Mouse (Mus musculus): ENCODE results near the gene Fam102b. TPM values are rescaled to one million over a fixed set of nuclear protein-coding genes. Genes with fewer than 3 reads are reported as not detected.

Fam102b gene
- polyA plus RNA-seq, 1 experiment = 3.7 TPM

DNA sequence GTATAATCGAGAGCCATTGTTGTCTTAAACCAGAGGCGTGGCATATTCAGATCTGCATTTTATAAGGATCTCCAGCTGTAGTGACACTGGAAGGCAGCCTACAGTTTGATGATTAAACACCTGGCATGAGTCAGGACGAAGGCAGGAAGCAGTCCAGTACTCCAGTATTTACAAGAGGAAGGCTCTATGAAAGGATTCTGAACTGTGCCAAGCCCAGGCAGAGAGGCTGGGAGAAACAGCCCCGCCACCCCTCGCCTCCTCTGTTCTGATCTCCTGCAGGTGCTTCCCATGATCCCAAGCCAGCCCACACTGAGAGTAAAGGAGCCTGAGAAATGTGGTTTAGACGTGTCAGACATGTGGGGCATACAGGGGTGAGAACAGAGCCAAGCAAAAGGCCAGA, 3.4 kb upstream of the Fam102b start:
- H3K4me2 ChIP-seq (ENCODE audit: low read depth) = no peak overlapping the region
- H3K79me2 ChIP-seq (ENCODE audit: control insufficient read depth, insufficient read depth) = no peaks in the 10 kb centered on the region
- H3ac ChIP-seq (ENCODE audit: control insufficient read depth, insufficient read length) = no peak overlapping the region
- TF ChIP-seq SRF (IDR thresholded peaks at IDR 0.05; ENCODE audit: control insufficient read depth, insufficient read length, low read depth) = no peak
- TF ChIP-seq E2F4 (IDR thresholded peaks at IDR 0.05; ENCODE audit: insufficient read depth) = no peak
- no peak for TF ChIP-seq TCF3 (IDR thresholded peaks at IDR 0.05; ENCODE audit: insufficient read length, low read depth)
- no peak for TF ChIP-seq USF1 (IDR thresholded peaks at IDR 0.05; ENCODE audit: low read depth)
- no peak for TF ChIP-seq MAX (IDR thresholded peaks at IDR 0.05; ENCODE audit: low read depth)
- TF ChIP-seq MYOG (IDR thresholded peaks at IDR 0.05; ENCODE audit: control insufficient read depth in 1 of 3, insufficient read depth in 1 of 3, insufficient read length in 2 of 3, low read depth in 2 of 3) = no peak
- no peak for TF ChIP-seq CEBPB (IDR thresholded peaks at IDR 0.05; ENCODE audit: insufficient read depth, poor library complexity, severe bottlenecking)
- H3K4me3 ChIP-seq = no peak overlapping the region
- no peaks in the 10 kb centered on the region for H3K27me3 ChIP-seq (ENCODE audit: control insufficient read depth, insufficient read depth, insufficient read length)
- no peaks in the 10 kb centered on the region for H3K36me3 ChIP-seq (ENCODE audit: control insufficient read depth, insufficient read depth)

DNA sequence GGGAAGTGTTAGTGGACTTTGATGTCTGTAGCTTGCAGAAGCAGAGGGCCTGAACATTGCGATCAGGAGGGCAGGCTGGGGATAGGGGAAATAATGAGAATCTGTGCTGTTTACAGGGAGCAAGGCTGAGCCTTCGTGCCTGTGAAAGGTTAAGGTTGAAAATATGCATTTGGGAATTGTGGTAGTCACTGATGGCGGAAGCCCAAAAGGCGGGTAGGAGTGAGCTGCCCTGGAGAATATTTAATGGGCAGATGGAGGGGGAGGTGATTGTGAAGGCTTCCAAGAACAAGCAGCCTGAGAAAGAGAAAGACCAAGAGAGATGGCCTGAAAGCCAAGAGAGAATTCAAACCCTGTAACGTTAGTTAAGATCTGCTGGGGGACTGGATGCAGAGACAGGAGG, 2.3 kb upstream of the Fam102b start:
- TF ChIP-seq POLR2A (IDR thresholded peaks at IDR 0.05; ENCODE audit: insufficient read length, low read depth) = no peak
- TF ChIP-seq REST (IDR thresholded peaks at IDR 0.05; ENCODE audit: insufficient read depth, insufficient read length) = no peak
- TF ChIP-seq MAX (IDR thresholded peaks at IDR 0.05; ENCODE audit: low read depth) = no peak
- Histone ChIP-seq H3K4me2 (ENCODE audit: low read depth) (no peak overlapping the region), H3K27me3 (ENCODE audit: control insufficient read depth, insufficient read depth, insufficient read length) (no peaks in the 10 kb centered on the region), H3K4me3 (no peak overlapping the region), H3K36me3 (ENCODE audit: control insufficient read depth, insufficient read depth) (no peaks in the 10 kb centered on the region), H3K79me2 (ENCODE audit: control insufficient read depth, insufficient read depth) (peaks cover 4% of the 10 kb centered on the region), H3ac (ENCODE audit: control insufficient read depth, insufficient read length) (no peak overlapping the region)

DNA sequence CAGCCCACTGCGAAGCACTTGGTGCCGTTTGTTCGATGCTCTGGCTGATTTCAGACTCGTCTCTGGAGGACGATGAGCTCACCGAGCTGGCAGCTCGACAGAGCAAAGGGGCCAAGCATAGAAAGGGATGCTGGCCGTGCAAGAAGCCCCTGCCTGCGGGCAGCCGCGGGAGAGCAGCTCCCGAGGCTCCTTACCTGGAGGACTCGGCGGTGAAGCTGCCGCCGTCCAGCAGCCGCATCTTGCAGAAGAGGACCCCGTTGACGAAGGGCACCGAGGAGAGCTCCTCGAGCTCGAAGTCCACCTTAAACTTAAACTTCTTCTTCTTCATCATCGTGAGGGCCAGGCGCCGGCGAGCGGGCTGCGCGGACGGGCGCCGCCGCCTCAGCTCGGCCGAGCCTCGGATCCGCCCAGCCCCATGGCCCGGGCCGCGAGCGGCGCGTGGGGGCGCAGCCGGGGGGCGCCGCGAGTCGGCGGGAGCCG, 376 bp downstream of the Fam102b start:
- Histone ChIP-seq H3K4me3 (peak overlapping the region; percentile 60), H3K27me3 (ENCODE audit: control insufficient read depth, insufficient read depth, insufficient read length) (no peaks in the 10 kb centered on the region), H3K79me2 (ENCODE audit: control insufficient read depth, insufficient read depth) (peaks cover 4% of the 10 kb centered on the region), H3ac (ENCODE audit: control insufficient read depth, insufficient read length) (peak overlapping the region; percentile 19), H3K36me3 (ENCODE audit: control insufficient read depth, insufficient read depth) (no peaks in the 10 kb centered on the region), H3K4me2 (ENCODE audit: low read depth) (peak overlapping the region; percentile 87)
- TF ChIP-seq TCF3 (IDR thresholded peaks at IDR 0.05; ENCODE audit: insufficient read length, low read depth) = no peak
- TF ChIP-seq POLR2A (IDR thresholded peaks at IDR 0.05; ENCODE audit: insufficient read length, low read depth) = no peak

GRCm38 (mm10) chr3:109026462-109026990, 881 bp downstream of the Fam102b start:
- no peak for TF ChIP-seq USF1 (IDR thresholded peaks at IDR 0.05; ENCODE audit: low read depth)
- TF ChIP-seq TCF3 (IDR thresholded peaks at IDR 0.05; ENCODE audit: insufficient read length, low read depth) = no peak
- TF ChIP-seq CEBPB (IDR thresholded peaks at IDR 0.05; ENCODE audit: insufficient read depth, poor library complexity, severe bottlenecking) = no peak
- no peak for TF ChIP-seq E2F4 (IDR thresholded peaks at IDR 0.05; ENCODE audit: insufficient read depth)
- no peak for TF ChIP-seq MAX (IDR thresholded peaks at IDR 0.05; ENCODE audit: low read depth)
- no peak for TF ChIP-seq MYOD1 (IDR thresholded peaks at IDR 0.05; ENCODE audit: control insufficient read depth in 1 of 3, insufficient read length in 2 of 3, low read depth in 2 of 3)
- TF ChIP-seq REST (IDR thresholded peaks at IDR 0.05; ENCODE audit: insufficient read depth, insufficient read length) = no peak
- no peak for TF ChIP-seq MYOG (IDR thresholded peaks at IDR 0.05; ENCODE audit: control insufficient read depth in 1 of 3, insufficient read depth in 1 of 3, insufficient read length in 2 of 3, low read depth in 2 of 3)
- TF ChIP-seq TCF12 (IDR thresholded peaks at IDR 0.05; ENCODE audit: insufficient read depth, poor library complexity, severe bottlenecking) = no peak
- no peak for TF ChIP-seq POLR2AphosphoS2 (IDR thresholded peaks at IDR 0.05; ENCODE audit: insufficient read length, low read depth)
- no peak for TF ChIP-seq POLR2A (IDR thresholded peaks at IDR 0.05; ENCODE audit: insufficient read length, low read depth)
- H3K79me2 ChIP-seq (ENCODE audit: control insufficient read depth, insufficient read depth) = peaks cover 4% of the 10 kb centered on the region
- H3K36me3 ChIP-seq (ENCODE audit: control insufficient read depth, insufficient read depth) = no peaks in the 10 kb centered on the region
- peak overlapping the region; percentile 60 for H3K4me3 ChIP-seq
- peak overlapping the region; percentile 19 for H3ac ChIP-seq (ENCODE audit: control insufficient read depth, insufficient read length)
- H3K27me3 ChIP-seq (ENCODE audit: control insufficient read depth, insufficient read depth, insufficient read length) = no peaks in the 10 kb centered on the region
- peak overlapping the region; percentile 87 for H3K4me2 ChIP-seq (ENCODE audit: low read depth)

- Histone ChIP-seq H3K4me2 (ENCODE audit: low read depth) (peak overlapping the region; percentile 87), H3K27me3 (ENCODE audit: control insufficient read depth, insufficient read depth, insufficient read length) (no peaks in the 10 kb centered on the region), H3ac (ENCODE audit: control insufficient read depth, insufficient read length) (no peak overlapping the region), H3K36me3 (ENCODE audit: control insufficient read depth, insufficient read depth) (no peaks in the 10 kb centered on the region), H3K4me3 (peak overlapping the region; percentile 60), H3K79me2 (ENCODE audit: control insufficient read depth, insufficient read depth) (peaks cover 4% of the 10 kb centered on the region)
- TF ChIP-seq E2F4 (IDR thresholded peaks at IDR 0.05; ENCODE audit: insufficient read depth) = no peak
- TF ChIP-seq CEBPB (IDR thresholded peaks at IDR 0.05; ENCODE audit: insufficient read depth, poor library complexity, severe bottlenecking) = no peak
- TF ChIP-seq TCF3 (IDR thresholded peaks at IDR 0.05; ENCODE audit: insufficient read length, low read depth) = no peak
- TF ChIP-seq TCF12 (IDR thresholded peaks at IDR 0.05; ENCODE audit: insufficient read depth, poor library complexity, severe bottlenecking) = no peak
- no peak for TF ChIP-seq MYOD1 (IDR thresholded peaks at IDR 0.05; ENCODE audit: control insufficient read depth in 1 of 3, insufficient read length in 2 of 3, low read depth in 2 of 3)
- no peak for TF ChIP-seq POLR2A (IDR thresholded peaks at IDR 0.05; ENCODE audit: insufficient read length, low read depth)
- no peak for TF ChIP-seq MYOG (IDR thresholded peaks at IDR 0.05; ENCODE audit: control insufficient read depth in 1 of 3, insufficient read depth in 1 of 3, insufficient read length in 2 of 3, low read depth in 2 of 3)
- no peak for TF ChIP-seq POLR2AphosphoS2 (IDR thresholded peaks at IDR 0.05; ENCODE audit: insufficient read length, low read depth)
- TF ChIP-seq MAX (IDR thresholded peaks at IDR 0.05; ENCODE audit: low read depth) = no peak
- TF ChIP-seq SRF (IDR thresholded peaks at IDR 0.05; ENCODE audit: control insufficient read depth, insufficient read length, low read depth) = no peak
- TF ChIP-seq USF1 (IDR thresholded peaks at IDR 0.05; ENCODE audit: low read depth) = no peak
- TF ChIP-seq REST (IDR thresholded peaks at IDR 0.05; ENCODE audit: insufficient read depth, insufficient read length) = no peak
Measured at GRCm38 (mm10) chr3:109025579-109025978, 1.8 kb downstream of the Fam102b start.

Measured in myocyte (in vitro differentiated cells).